Mouse (Mus musculus) heart, embryonic 10.5 days (tissue): ENCODE measurements around the gene Tppp. TPM values are rescaled to one million over a fixed set of nuclear protein-coding genes. Genes with fewer than 3 reads are reported as not detected.

Source experiments
- polyA plus RNA-seq: library from polyadenylated mRNA; unstranded; fragments of >200 nt; fragmentation: Nextera tagmentation; extraction: Ambion mirVana; gene quantifications from 2 replicates; pipeline ENCODE4 v1.2.1, GENCODE M21; 2016

Gene Tppp
- polyA plus RNA-seq, 1 experiment from 2014 or later: 1.9 TPM

Other genes starting within 250 kb of the Tppp start
- 4.8 and 6.4 TPM in 2 replicates for gene Nkd2, start 161.8 kb upstream of the Tppp start, polyA plus RNA-seq
- gene Trip13, start 71.6 kb upstream of the Tppp start, polyA plus RNA-seq: 52.7 and 62.5 TPM in 2 replicates
- gene Brd9, start 71.6 kb upstream of the Tppp start, polyA plus RNA-seq: 38.4 and 43.5 TPM in 2 replicates
- gene Zdhhc11, start 45.6 kb upstream of the Tppp start, polyA plus RNA-seq: not detected in 2 replicates
- gene Cep72, start 52.9 kb downstream of the Tppp start, polyA plus RNA-seq: 16.0 and 16.4 TPM in 2 replicates
- gene Slc9a3, start 112.0 kb downstream of the Tppp start, polyA plus RNA-seq: 0.04 TPM in 1 of 2 replicates, not detected in the other
- gene Exoc3, start 199.3 kb downstream of the Tppp start, polyA plus RNA-seq: 62.0 and 62.6 TPM in 2 replicates